Mouse (Mus musculus): ENCODE data around the gene Cflar. TPM values are rescaled to one million over a fixed set of nuclear protein-coding genes. Genes with fewer than 3 reads are reported as not detected.

Cflar gene
- total and polyA plus RNA-seq, 3 experiments: 35.7 to 81.1 (median 49.2) TPM

DNA sequence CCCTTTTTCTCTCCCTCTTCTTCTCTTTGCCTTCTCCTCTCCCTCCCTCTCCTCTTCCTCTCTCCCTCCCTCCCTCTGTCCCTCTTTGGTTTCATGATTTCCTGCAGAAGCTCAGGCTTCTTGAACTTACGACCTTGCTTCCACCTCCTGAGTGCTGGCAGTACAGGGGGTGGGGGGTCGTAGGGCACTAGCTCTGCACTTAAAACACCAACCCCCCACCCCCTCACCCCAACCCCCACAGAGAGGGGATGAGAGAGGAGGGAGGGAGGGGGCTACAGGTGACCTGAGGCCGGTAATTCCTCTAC lies 84.7 kb downstream of the Cflar start:
- Histone ChIP-seq H3K36me3 (replicated peaks in 1 of 2; ENCODE audit: control insufficient read depth in 1 of 2, insufficient read depth in 1 of 2, low read length in 1 of 2) (peaks cover 10 to 22% of the 10 kb centered on the region in 2 experiments), H3K4me1 (ENCODE audit: control insufficient read depth in 1 of 2, insufficient read depth in 2 of 2) (peaks cover 0 to 15% of the 10 kb centered on the region in 2 experiments; a peak in 2 of 4 replicates), H3K79me2 (replicated peaks; ENCODE audit: control insufficient read depth, extremely low read depth, insufficient read depth, poor library complexity, severe bottlenecking) (peaks cover 36% of the 10 kb centered on the region), H3K27ac (ENCODE audit: insufficient read depth, low read depth) (peak overlapping the region; percentile 70), H3K4me3 (replicated peaks in 1 of 3; ENCODE audit: low read depth in 2 of 3, low read length in 2 of 3, poor library complexity in 1 of 3) (peak overlapping the region; percentile 69 to 80 (median 73)), H3K9ac (ENCODE audit: insufficient read depth, low read depth) (peak overlapping the region; percentile 77), H3K27me3 (replicated peaks) (no peaks in the 10 kb centered on the region), H3K9me3 (replicated peaks; ENCODE audit: low read length) (peaks cover 5% of the 10 kb centered on the region), H3K4me2 (ENCODE audit: insufficient read depth, low read depth, poor library complexity, severe bottlenecking) (peak overlapping the region; percentile 99)
- DNase-seq (ENCODE audit: extremely low read depth): peak; percentile 20
- dilution Hi-C loops (cut with MboI; ENCODE audit: extremely low pct_ligation_motif_present, extremely low pct_unique_long_range_greater_than_20kb, low sequenced_read_pairs) (no loop called here), in situ Hi-C loops (cut with MboI; ENCODE audit: low pct_ligation_motif_present, low pct_unique_long_range_greater_than_20kb, low sequenced_read_pairs) (loop anchor here (25.0 kb wide), 1 partner anchor 441 kb away; the partner anchor contains the start of gene Als2)
- TF ChIP-seq NELFE (IDR thresholded peaks at IDR 0.05; ENCODE audit: low read depth, low read length): no peak
- no peak for TF ChIP-seq CHD1 (IDR thresholded peaks at IDR 0.05; ENCODE audit: low read depth, low read length)
- no peak for TF ChIP-seq E2F4 (IDR thresholded peaks at IDR 0.05; ENCODE audit: insufficient replicate concordance, low read depth, low read length)
- no peak for TF ChIP-seq MXI1 (IDR thresholded peaks at IDR 0.05; ENCODE audit: low read depth, low read length)

DNA sequence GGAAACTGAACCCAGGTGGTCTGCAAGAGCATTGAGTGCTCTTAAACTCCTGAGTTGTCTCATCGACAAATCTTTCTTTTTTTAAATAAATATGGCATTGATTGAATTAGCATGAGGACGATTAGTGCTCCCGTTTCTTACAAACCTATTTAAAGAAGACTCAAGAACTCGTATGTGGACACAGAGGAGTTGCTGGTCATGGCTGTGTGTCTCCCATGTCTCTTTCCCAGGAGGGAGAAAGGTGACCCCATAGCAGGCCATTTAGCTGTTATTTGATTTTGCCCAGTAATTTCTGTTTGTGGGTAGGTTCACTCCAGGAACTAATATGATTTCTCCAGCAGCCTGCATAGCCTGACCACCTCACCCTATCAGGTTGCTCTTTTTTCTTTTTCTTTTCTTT lies 85.5 kb downstream of the Cflar start:
- Histone ChIP-seq H3K27ac (ENCODE audit: insufficient read depth, low read depth) (no peak overlapping the region), H3K9ac (ENCODE audit: insufficient read depth, low read depth) (peak overlapping the region; percentile 66; the same call in 1 of the 2 replicates), H3K27me3 (replicated peaks) (no peaks in the 10 kb centered on the region), H3K4me3 (replicated peaks in 1 of 3; ENCODE audit: low read depth in 2 of 3, low read length in 2 of 3, poor library complexity in 1 of 3) (peak overlapping the region; percentile 45 to 48 (median 47)), H3K9me3 (replicated peaks; ENCODE audit: low read length) (peaks cover 5% of the 10 kb centered on the region), H3K4me1 (ENCODE audit: control insufficient read depth in 1 of 2, insufficient read depth in 2 of 2) (peaks cover 1 to 18% of the 10 kb centered on the region in 2 experiments), H3K36me3 (replicated peaks in 1 of 2; ENCODE audit: control insufficient read depth in 1 of 2, insufficient read depth in 1 of 2, low read length in 1 of 2) (peaks cover 10 to 22% of the 10 kb centered on the region in 2 experiments), H3K79me2 (replicated peaks; ENCODE audit: control insufficient read depth, extremely low read depth, insufficient read depth, poor library complexity, severe bottlenecking) (peaks cover 36% of the 10 kb centered on the region), H3K4me2 (ENCODE audit: insufficient read depth, low read depth, poor library complexity, severe bottlenecking) (peak overlapping the region; percentile 100)
- in situ Hi-C loops (cut with MboI; ENCODE audit: low pct_ligation_motif_present, low pct_unique_long_range_greater_than_20kb, low sequenced_read_pairs): loop anchor here (25.0 kb wide), 1 partner anchor 440 kb away; the partner anchor contains the start of gene Als2
- dilution Hi-C loops (cut with MboI; ENCODE audit: extremely low pct_ligation_motif_present, extremely low pct_unique_long_range_greater_than_20kb, low sequenced_read_pairs): no loop called here
- no peak for DNase-seq (ENCODE audit: extremely low read depth)
- TF ChIP-seq RCOR1 (conservative IDR thresholded peaks at IDR 0.05; ENCODE audit: low read depth, low read length): no peak
- TF ChIP-seq MXI1 (IDR thresholded peaks at IDR 0.05; ENCODE audit: low read depth, low read length): peak; percentile 10; the same call in 1 of the 2 replicates

DNA sequence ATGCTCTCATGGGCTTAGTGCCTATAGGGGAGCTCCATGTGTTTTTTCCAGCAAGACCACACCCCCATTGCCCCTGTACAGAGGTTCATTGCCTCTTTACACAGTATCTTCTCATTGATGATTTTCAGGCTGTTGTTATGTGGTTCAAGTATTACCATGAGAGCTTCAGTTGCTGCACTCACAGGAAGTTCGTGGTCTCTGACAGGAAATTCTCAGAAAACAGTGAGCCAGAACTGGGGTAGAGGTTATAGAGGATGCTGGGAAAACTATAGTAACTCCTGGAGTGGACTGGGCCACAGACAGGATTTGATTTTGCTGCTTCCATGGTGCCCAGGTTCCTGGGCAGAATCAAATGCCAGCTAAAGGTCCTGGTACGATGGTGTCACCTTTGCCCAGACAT lies 86.1 kb downstream of the Cflar start:
- H3K27me3 ChIP-seq (replicated peaks): no peaks in the 10 kb centered on the region
- peaks cover 10 to 22% of the 10 kb centered on the region in 2 experiments for H3K36me3 ChIP-seq (replicated peaks in 1 of 2; ENCODE audit: control insufficient read depth in 1 of 2, insufficient read depth in 1 of 2, low read length in 1 of 2)
- H3K4me2 ChIP-seq (ENCODE audit: insufficient read depth, low read depth, poor library complexity, severe bottlenecking): peak overlapping the region; percentile 100
- peak overlapping the region; percentile 34 for H3K27ac ChIP-seq (ENCODE audit: insufficient read depth, low read depth)
- peaks cover 36% of the 10 kb centered on the region for H3K79me2 ChIP-seq (replicated peaks; ENCODE audit: control insufficient read depth, extremely low read depth, insufficient read depth, poor library complexity, severe bottlenecking)
- H3K4me3 ChIP-seq (replicated peaks in 1 of 3; ENCODE audit: low read depth in 2 of 3, low read length in 2 of 3, poor library complexity in 1 of 3): peak overlapping the region; percentile 47 to 56 (median 48)
- peaks cover 3 to 23% of the 10 kb centered on the region in 2 experiments for H3K4me1 ChIP-seq (ENCODE audit: control insufficient read depth in 1 of 2, insufficient read depth in 2 of 2)
- in situ Hi-C loops (cut with MboI; ENCODE audit: low pct_ligation_motif_present, low pct_unique_long_range_greater_than_20kb, low sequenced_read_pairs) (loop anchor here (25.0 kb wide), 1 partner anchor 440 kb away; the partner anchor contains the start of gene Als2), dilution Hi-C loops (cut with MboI; ENCODE audit: extremely low pct_ligation_motif_present, extremely low pct_unique_long_range_greater_than_20kb, low sequenced_read_pairs) (no loop called here)
- DNase-seq (ENCODE audit: extremely low read depth): peak; percentile 58
- H3K9me3 ChIP-seq (replicated peaks; ENCODE audit: low read length): peaks cover 5% of the 10 kb centered on the region
- H3K9ac ChIP-seq (ENCODE audit: insufficient read depth, low read depth): peak overlapping the region; percentile 66
- TF ChIP-seq IRF4 (IDR thresholded peaks at IDR 0.05; ENCODE audit: low read depth, low read length) (no peak), POLR2A (IDR thresholded peaks at IDR 0.05; ENCODE audit: low read depth, low read length) (no peak), MEF2A (IDR thresholded peaks at IDR 0.05; ENCODE audit: borderline replicate concordance, low read depth, low read length) (no peak), ZKSCAN1 (IDR thresholded peaks at IDR 0.05; ENCODE audit: borderline replicate concordance, low read depth, low read length) (no peak), KAT2A (IDR thresholded peaks at IDR 0.05; ENCODE audit: insufficient replicate concordance, low read length) (no peak), BHLHE40 (IDR thresholded peaks at IDR 0.05; ENCODE audit: low read depth, low read length) (no peak), MAZ (IDR thresholded peaks at IDR 0.05; ENCODE audit: low read depth, low read length) (no peak), CTCF (conservative IDR thresholded peaks at IDR 0.05 in 1 of 2, IDR thresholded peaks at IDR 0.05 in 1 of 2; ENCODE audit: low read depth in 2 of 2, low read length in 2 of 2) (no peak), ZC3H11A (IDR thresholded peaks at IDR 0.05; ENCODE audit: low read depth, low read length) (no peak), USF1 (IDR thresholded peaks at IDR 0.05; ENCODE audit: low read depth, low read length) (no peak), EP300 (IDR thresholded peaks at IDR 0.05; ENCODE audit: low read length) (no peak), POLR2AphosphoS2 (IDR thresholded peaks at IDR 0.05; ENCODE audit: low read depth, low read length) (no peak), E2F4 (IDR thresholded peaks at IDR 0.05; ENCODE audit: insufficient replicate concordance, low read depth, low read length) (no peak), PAX5 (IDR thresholded peaks at IDR 0.05; ENCODE audit: low read length) (no peak), ZNF384 (IDR thresholded peaks at IDR 0.05; ENCODE audit: low read depth, low read length) (no peak), UBTF (IDR thresholded peaks at IDR 0.05; ENCODE audit: low read depth, low read length) (no peak), MAFK (IDR thresholded peaks at IDR 0.05; ENCODE audit: insufficient replicate concordance, low read length) (no peak), USF2 (conservative IDR thresholded peaks at IDR 0.05; ENCODE audit: low read depth, low read length) (no peak), SMC3 (IDR thresholded peaks at IDR 0.05; ENCODE audit: low read depth, low read length) (no peak), RCOR1 (conservative IDR thresholded peaks at IDR 0.05; ENCODE audit: low read depth, low read length) (no peak), ZMIZ1 (IDR thresholded peaks at IDR 0.05; ENCODE audit: low read depth, low read length) (no peak), JUN (IDR thresholded peaks at IDR 0.05; ENCODE audit: insufficient read depth, low read depth, low read length) (no peak), GABPA (IDR thresholded peaks at IDR 0.05; ENCODE audit: insufficient replicate concordance, low read depth, low read length) (no peak)

Data from CH12.LX (cell line).